Mouse (Mus musculus): Measurements from ENCODE around the gene Ap3b2.
"Not testable (repeated sequence)": the region's sequence is repeated elsewhere in the genome, so short reads cannot be mapped to it uniquely, and the experiment has no call there.

The Ap3b2 gene

GRCm38 (mm10) chr7:81493331-81494021, at the start of gene Ap3b2:
TSS of gene Ap3b2 (minus strand) at chr7:81493925.
- in situ Hi-C loops (cut with MboI) = no loop called here

GRCm38 (mm10) chr7:81542934-81543333, 49.2 kb upstream of the Ap3b2 start:
- in situ Hi-C loops (cut with MboI) = no loop called here

- in situ Hi-C loops (cut with MboI) = no loop called here
These were observed 48.3 kb upstream of the Ap3b2 start for GRCm38 (mm10) chr7:81541924-81542524.

GRCm38 (mm10) chr7:81540999-81541398, 47.3 kb upstream of the Ap3b2 start:
- in situ Hi-C loops (cut with MboI) = no loop called here

- in situ Hi-C loops (cut with MboI) = no loop called here
These were observed 45.8 kb upstream of the Ap3b2 start for GRCm38 (mm10) chr7:81539565-81539964.

- in situ Hi-C loops (cut with MboI) = no loop called here
These were observed 44.4 kb upstream of the Ap3b2 start for GRCm38 (mm10) chr7:81538070-81538675.

- in situ Hi-C loops (cut with MboI) = no loop called here
These were observed 42.8 kb upstream of the Ap3b2 start for GRCm38 (mm10) chr7:81536478-81536877.

GRCm38 (mm10) chr7:81531462-81531861, 37.7 kb upstream of the Ap3b2 start:
- in situ Hi-C loops (cut with MboI) = no loop called here

- in situ Hi-C loops (cut with MboI) = no loop called here
These were observed 35.2 kb upstream of the Ap3b2 start for GRCm38 (mm10) chr7:81528918-81529317.

GRCm38 (mm10) chr7:81523663-81524017, 29.9 kb upstream of the Ap3b2 start:
- in situ Hi-C loops (cut with MboI) = no loop called here

- in situ Hi-C loops (cut with MboI) = no loop called here
These were observed 29.4 kb upstream of the Ap3b2 start for GRCm38 (mm10) chr7:81523008-81523662.

- in situ Hi-C loops (cut with MboI) = no loop called here
These were observed 22.7 kb upstream of the Ap3b2 start for GRCm38 (mm10) chr7:81516154-81517030.

GRCm38 (mm10) chr7:81514906-81515590, 21.3 kb upstream of the Ap3b2 start:
- in situ Hi-C loops (cut with MboI) = no loop called here

GRCm38 (mm10) chr7:81501050-81501449, 7.3 kb upstream of the Ap3b2 start:
- in situ Hi-C loops (cut with MboI) = no loop called here

- in situ Hi-C loops (cut with MboI) = no loop called here
These were observed 4.5 kb upstream of the Ap3b2 start, which contains the start of gene BC048679 for GRCm38 (mm10) chr7:81498181-81498580. TSS of gene BC048679 (minus strand) at chr7:81498281.

- in situ Hi-C loops (cut with MboI) = no loop called here
These were observed 3.4 kb upstream of the Ap3b2 start for GRCm38 (mm10) chr7:81497171-81497570.

GRCm38 (mm10) chr7:81492628-81493027, 1.1 kb downstream of the Ap3b2 start:
- in situ Hi-C loops (cut with MboI) = no loop called here

- in situ Hi-C loops (cut with MboI) = no loop called here
These were observed 4.1 kb downstream of the Ap3b2 start for GRCm38 (mm10) chr7:81489649-81490048.

- in situ Hi-C loops (cut with MboI) = no loop called here
These were observed 12.9 kb downstream of the Ap3b2 start for GRCm38 (mm10) chr7:81480800-81481199.

- in situ Hi-C loops (cut with MboI) = no loop called here
These were observed 14.1 kb downstream of the Ap3b2 start for GRCm38 (mm10) chr7:81479531-81480090.

GRCm38 (mm10) chr7:81478261-81478660, 15.5 kb downstream of the Ap3b2 start:
- in situ Hi-C loops (cut with MboI) = not testable (repeated sequence)

Data from mature B cell (primary cell).